Mouse (Mus musculus) thymus, postnatal 25 days (tissue): ENCODE measurements around the gene Skil.
"Not testable (repeated sequence)": the region's sequence is repeated elsewhere in the genome, so short reads cannot be mapped to it uniquely, and the experiment has no call there.

ENCODE experiments used
- DNase-seq: peaks from one replicate; pipeline ENCODE4 v3.0.0; 2022

Gene Skil

DNA sequence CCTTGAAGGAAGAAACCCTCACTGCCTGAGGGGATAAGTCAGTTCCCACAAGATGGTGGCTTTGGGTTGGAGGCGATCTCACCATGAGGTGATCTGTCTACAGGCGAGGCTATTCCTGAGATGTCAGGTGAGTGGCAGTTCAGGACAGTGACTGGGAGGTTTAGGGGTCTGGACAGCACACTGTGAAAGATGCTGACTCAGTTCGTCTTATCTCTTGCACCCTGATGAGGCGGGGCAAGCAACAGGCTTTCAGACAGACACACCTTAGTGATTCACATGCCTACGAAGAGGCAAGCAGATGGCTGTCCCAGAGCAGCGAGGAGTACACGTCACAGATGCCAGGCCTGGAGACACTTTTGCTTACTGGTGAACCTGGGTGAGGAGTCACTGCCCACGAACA is 39.4 kb downstream of the Skil start:
- DNase-seq: no peak

GRCm38 (mm10) chr3:31134696-31135095 is 39.8 kb downstream of the Skil start:
- no peak for DNase-seq

DNA sequence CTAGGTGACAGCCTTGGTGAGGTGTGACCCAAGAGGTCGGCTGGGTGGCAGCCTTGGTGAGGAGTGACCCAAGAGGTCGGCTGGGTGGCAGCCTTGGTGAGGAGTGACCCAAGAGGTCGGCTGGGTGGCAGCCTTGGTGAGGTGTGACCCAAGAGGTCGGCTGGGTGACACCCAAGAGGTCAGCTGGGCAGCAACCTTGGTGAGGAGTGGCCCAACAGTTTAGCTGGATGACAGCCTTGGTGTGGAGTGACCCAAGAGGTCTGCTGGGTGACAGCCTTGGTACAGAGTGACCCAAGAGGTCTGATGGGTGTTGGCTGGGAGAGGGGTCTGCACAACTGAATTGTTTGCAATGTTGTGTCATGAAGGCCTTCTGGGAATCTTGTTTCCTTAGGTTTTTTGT is 41.7 kb downstream of the Skil start:
- DNase-seq: not testable (repeated sequence)

- peak; percentile 73 for DNase-seq
Measured at GRCm38 (mm10) chr3:31138454-31139424, 43.9 kb downstream of the Skil start.

- DNase-seq: no peak
Measured at GRCm38 (mm10) chr3:31141621-31142020, 46.8 kb downstream of the Skil start.

DNA sequence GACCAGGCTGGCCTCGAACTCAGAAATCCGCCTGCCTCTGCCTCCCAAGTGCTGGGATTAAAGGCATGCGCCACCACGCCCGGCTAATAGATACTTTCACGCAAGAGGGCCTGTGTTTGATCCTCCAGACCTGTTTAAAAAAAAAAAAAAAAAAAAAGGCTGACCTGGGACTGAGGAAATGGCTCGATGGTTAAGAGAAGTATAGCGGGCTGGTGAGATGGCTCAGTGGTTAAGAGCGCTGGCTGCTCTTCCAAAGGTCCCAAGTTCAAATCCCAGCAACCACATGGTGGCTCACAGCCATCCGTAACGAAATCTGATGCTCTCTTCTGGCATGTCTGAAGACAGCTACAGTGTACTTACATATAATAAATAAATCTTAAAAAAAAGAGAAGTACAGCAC is 50.4 kb downstream of the Skil start:
- not testable (repeated sequence) for DNase-seq

DNA sequence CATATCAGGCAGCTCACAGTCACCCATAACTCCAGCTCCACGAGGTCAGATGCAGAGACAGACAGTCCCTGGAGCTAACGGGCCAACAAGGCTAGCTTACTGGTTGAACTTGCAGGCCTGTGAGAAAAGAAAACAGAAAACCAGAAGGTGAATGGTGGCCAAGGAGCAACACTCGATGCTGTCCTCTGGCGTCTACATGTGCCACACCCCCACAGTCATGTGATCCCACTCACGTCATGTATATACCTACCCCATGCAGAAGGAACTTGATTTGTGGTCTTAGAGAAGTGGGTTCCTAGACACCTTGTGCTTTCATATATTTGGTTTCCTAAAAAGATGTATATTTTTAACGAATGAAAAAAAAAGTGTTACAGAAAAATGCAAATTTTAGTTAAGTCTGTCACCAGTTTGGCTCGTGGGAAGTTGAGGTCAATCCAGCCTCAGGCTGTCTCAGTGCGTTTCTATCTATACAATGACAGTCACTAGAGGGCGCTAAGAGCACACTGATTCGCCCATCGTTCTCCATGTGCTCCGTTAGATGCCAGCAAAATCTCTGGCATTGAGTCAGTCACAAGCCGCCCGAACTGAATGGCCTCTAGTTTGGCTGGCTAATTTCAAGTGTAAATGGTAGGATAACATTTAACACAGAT is 50.9 kb downstream of the Skil start:
- peak; percentile 43 for DNase-seq

DNA sequence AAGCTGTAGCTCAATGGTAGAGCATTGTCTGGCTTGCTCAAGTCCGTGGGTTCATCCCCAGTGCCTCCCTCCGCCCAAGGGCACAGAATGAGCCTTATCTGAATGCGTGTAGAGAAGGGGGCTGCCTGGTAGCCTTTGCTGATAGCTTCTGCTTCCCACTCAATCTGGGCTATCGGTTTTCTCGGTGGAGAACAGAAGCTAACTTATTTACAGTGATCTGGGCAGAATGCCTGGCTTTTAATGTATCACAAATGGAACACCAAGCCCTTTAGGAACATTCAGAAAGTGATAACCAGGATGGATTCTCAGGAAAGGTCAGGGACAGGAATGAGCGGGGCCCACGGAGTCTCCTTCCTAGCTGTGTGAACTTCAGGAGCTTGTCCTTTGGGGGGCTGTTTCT is 53.7 kb downstream of the Skil start:
- DNase-seq: no peak

GRCm38 (mm10) chr3:31149706-31150105 is 54.8 kb downstream of the Skil start, which contains the start of gene Cldn11:
TSS of gene Cldn11 (plus strand) at chr3:31149920.
- peak; percentile 25 for DNase-seq

DNA sequence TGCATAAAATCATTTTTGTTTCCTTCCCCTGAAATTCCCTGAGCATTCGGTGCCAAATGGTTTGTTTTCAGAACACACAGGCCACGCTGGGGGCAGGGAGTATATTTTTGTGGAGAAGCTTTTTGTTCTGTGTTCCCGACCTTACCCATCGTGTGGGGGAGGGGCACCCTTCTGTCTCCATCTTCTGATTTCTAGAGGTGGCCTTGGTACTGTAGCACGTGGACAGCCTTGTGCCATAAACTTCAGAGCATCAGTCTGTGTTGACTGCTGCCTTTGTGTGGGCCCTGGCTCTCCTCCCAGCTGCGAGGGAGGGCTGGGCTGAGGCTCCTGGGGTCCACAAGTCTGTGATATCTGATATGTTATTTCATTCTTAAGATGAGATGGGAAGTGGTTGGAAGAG is 57.2 kb downstream of the Skil start:
- no peak for DNase-seq

GRCm38 (mm10) chr3:31156126-31156525 is 61.3 kb downstream of the Skil start:
- DNase-seq: no peak

- DNase-seq: no peak
Measured at GRCm38 (mm10) chr3:31157776-31158175, 62.9 kb downstream of the Skil start.

GRCm38 (mm10) chr3:31160046-31160445 is 65.2 kb downstream of the Skil start:
- DNase-seq: no peak

DNA sequence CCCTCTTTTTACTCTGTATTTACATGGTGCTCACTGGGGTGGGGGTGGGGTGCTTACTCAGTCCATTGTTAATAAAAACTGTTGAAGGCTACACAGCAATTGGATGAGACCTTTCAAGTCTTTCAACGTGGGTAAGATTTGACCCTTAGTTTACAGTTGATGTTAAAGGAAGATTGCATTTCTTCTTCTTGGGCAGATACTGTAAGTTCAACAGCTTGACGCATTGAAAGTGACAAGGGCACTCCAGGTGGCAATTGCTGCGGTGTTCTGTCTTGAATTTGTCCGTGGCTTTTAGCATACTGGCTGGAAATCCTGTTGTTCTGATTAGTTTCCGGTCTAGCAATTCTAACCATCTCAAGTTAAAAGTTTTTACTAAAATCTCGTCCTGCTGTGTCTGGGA is 66.5 kb downstream of the Skil start:
- no peak for DNase-seq

GRCm38 (mm10) chr3:31162860-31163259 is 68.0 kb downstream of the Skil start:
- no peak for DNase-seq

DNA sequence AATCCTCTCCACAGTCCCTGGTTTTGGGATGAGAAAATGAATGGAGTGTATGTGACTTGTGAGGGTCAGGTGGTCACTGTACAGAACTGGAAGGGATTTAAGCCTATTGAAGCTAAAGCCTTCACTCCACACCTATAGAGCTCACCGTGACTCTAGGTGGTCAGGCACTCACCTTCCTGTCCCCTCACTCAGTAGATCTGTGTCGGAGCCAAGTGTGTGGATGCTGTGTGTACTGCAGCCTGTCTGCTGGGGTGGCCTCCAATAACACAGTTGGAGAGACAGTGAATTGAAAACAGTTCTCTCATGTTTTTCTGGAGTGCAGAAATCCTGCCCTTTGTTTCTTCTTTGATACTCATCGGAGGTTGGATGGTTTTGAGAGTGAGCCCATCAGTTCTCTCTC is 70.9 kb downstream of the Skil start:
- no peak for DNase-seq

DNA sequence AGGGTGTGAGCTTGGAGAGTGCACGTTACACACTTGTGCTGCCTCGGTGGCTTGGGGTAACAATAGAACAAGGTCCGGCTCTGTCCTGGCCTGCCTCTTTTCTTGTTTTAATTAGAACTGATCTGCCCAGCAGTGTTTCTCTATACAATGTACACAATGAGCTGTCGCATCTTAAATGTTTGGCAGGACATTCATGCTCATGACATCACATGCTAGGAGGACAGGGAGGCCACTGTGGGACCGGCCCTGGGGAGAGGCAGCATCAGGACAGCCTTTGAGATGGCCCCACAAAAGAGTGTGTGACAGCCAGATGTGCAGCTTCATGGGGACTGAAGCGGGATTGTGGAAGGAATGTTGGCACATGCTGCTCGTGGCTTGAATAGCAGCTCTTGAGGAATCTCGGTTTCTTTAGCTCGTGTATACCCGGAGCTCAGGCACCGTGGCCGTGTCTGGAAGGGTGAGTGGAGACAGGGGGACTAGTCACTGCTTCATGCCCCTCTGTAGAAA is 71.6 kb downstream of the Skil start:
- DNase-seq: no peak
